ENCODE assay signal across 26 mouse cellular contexts in the genomic region with DNA sequence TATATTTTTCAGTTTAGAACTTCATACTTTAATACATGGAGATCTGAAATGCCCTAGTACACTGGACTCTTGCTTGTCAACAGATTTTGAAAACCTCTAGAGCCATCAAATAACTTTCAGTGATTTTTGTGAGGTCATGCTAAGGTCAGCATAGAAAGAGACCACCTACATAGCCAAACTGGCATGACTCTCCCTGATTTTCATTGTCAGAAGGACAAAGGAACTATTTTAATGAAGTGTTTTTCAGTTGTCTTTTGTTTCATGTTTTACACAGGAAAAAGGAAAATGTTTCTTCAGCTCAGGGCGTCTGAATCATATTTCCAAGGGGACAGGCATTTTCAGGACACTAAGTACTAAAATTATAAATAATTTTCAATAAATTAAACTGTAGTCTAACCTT.
DNase-seq lines count a peak whose midpoint lies in the region; ATAC-seq lines count a peak whose summit lies in the region.
"Had no signal": no experiment of that assay in that cellular context is flagged by ENCODE, and none has a peak within 500 bp of the region (broad histone marks: within the 10 kb centered on the region; RNA-seq: fewer than 3 reads in every experiment).

No protein-coding gene starts in this region.

- H3K4me2 ChIP-seq in kidney, embryonic 14.5 days (replicated peaks; ENCODE audit: low read depth, low read length), result no peak overlapping the region
- H3K4me2 ChIP-seq: embryonic facial prominence, embryonic 13.5 days; forebrain, embryonic 12.5 days; forebrain, embryonic 15.5 days; heart, embryonic 11.5 days; hindbrain, embryonic 13.5 days had no signal

- no peaks in the 10 kb centered on the region for H3K27me3 ChIP-seq in kidney, embryonic 14.5 days (ENCODE audit: control insufficient read depth, insufficient read depth, low read length)
- H3K27me3 ChIP-seq: CH12.LX; embryonic facial prominence, embryonic 13.5 days; forebrain, embryonic 12.5 days; forebrain, embryonic 15.5 days; hindbrain, embryonic 13.5 days had no signal

- no peak overlapping the region for H3K4me3 ChIP-seq in kidney, embryonic 14.5 days (ENCODE audit: low read length)
- H3K4me3 ChIP-seq: embryonic facial prominence, embryonic 13.5 days; erythroblast, embryonic 14.5 days; forebrain, embryonic 12.5 days; forebrain, embryonic 15.5 days; hindbrain, embryonic 10.5 days; hindbrain, embryonic 13.5 days had no signal

- H3K9me3 ChIP-seq in kidney, embryonic 14.5 days (ENCODE audit: control insufficient read depth, low read length), result no peaks in the 10 kb centered on the region
- H3K9me3 ChIP-seq: embryonic facial prominence, embryonic 13.5 days; forebrain, embryonic 12.5 days; forebrain, embryonic 15.5 days; G1E; hindbrain, embryonic 10.5 days; hindbrain, embryonic 13.5 days had no signal

- no peaks in the 10 kb centered on the region for H3K4me1 ChIP-seq in kidney, embryonic 14.5 days (ENCODE audit: control insufficient read depth, insufficient read depth, low read length)
- H3K4me1 ChIP-seq: forebrain, embryonic 12.5 days; forebrain, embryonic 15.5 days; hindbrain, embryonic 13.5 days had no signal

- 62% methylated on average over 1 of the region's 1 CpGs for WGBS in kidney, embryonic 14.5 days

- no peaks in the 10 kb centered on the region for H3K36me3 ChIP-seq in kidney, embryonic 14.5 days (ENCODE audit: control insufficient read depth, insufficient read depth, low read length)
- H3K36me3 ChIP-seq: embryonic facial prominence, embryonic 13.5 days; forebrain, embryonic 12.5 days; forebrain, embryonic 15.5 days; G1E; hindbrain, embryonic 10.5 days; hindbrain, embryonic 13.5 days had no signal

- intact Hi-C loops in heart, postnatal 14 days (cut with DNase I), result no loop called here

- H3K27ac ChIP-seq in kidney, embryonic 14.5 days (ENCODE audit: low read depth, low read length), result no peak overlapping the region
- H3K27ac ChIP-seq: embryonic facial prominence, embryonic 13.5 days; forebrain, embryonic 12.5 days; forebrain, embryonic 15.5 days; hindbrain, embryonic 10.5 days; hindbrain, embryonic 13.5 days had no signal

- no peak for ATAC-seq in kidney, embryonic 14.5 days (ENCODE audit: low FRiP score, low TSS enrichment)
- ATAC-seq: forebrain, embryonic 15.5 days; hindbrain, embryonic 16.5 days; inflammation-experienced regulatory T-cells, adult 6 months had no signal

- no peak overlapping the region for H3K9ac ChIP-seq in kidney, embryonic 14.5 days (ENCODE audit: low read depth, low read length)
- H3K9ac ChIP-seq: embryonic facial prominence, embryonic 13.5 days; forebrain, embryonic 12.5 days; forebrain, embryonic 15.5 days; hindbrain, embryonic 13.5 days had no signal

- DNase-seq in heart, adult 11 months, result peak; percentile 40
- DNase-seq in heart, postnatal 14 days, result no peak
- peak; percentile 2 for DNase-seq in kidney, postnatal 14 days
- peak; percentile 8 for DNase-seq in hindlimb bud, embryonic 11.5 days (ENCODE audit: extremely low spot score, low read depth, low spot score)
- no peak for DNase-seq in lung, postnatal 14 days
- no peak for DNase-seq in right cerebral cortex, postnatal 25 days
- DNase-seq: adrenal gland, adult 2 months; adrenal gland, postnatal 14 days; B cell, adult 2 months; cerebellum, adult 11 months; cerebellum, adult 2 months; cerebellum, adult 9-11 months; cerebellum, postnatal 25 days; gastrocnemius, postnatal 14 days had no signal

Comparison
In these comparisons a context has a peak if more than half of its experiments do, and no peak if none do; other contexts are left out.
1. DNase-seq: peak in heart, adult 11 months (single experiment), kidney, postnatal 14 days (single experiment) and hindlimb bud, embryonic 11.5 days (single experiment); none in heart, postnatal 14 days (0 of 2), lung, postnatal 14 days (single experiment) and right cerebral cortex, postnatal 25 days (single experiment).